Mouse (Mus musculus) kidney, adult 8-10 months (tissue): ENCODE results near the gene Micall1.
A peak's percentile ranks its signal among the peaks of the same experiment; 100 is the strongest.

ENCODE experiments used
- DNase-seq, 2 experiments: peaks; one replicate each; pipeline ENCODE4 v3.0.0; 2022

Gene Micall1

DNA sequence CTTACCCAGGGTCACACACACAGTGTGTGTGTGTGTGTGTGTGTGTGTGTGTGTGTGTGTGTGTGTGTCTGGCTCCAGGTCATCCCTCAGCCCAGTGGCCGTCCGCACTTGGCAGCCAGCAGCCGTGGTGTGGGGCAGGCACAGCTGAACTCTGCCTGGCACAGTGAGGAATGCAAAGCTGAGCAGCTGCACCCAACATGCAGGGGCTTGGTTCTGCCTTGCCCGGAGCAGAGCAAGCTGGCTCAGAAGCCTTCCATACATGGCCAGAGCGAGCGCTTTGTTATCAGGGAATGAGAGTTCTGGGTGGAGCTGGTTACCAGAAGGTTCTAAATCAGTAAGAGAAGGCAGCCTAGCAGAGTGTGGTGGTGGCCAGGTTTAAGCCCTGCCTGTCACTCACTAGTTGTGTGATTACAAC lies 11.1 kb upstream of the Micall1 start:
- DNase-seq = peak; percentile 74

DNA sequence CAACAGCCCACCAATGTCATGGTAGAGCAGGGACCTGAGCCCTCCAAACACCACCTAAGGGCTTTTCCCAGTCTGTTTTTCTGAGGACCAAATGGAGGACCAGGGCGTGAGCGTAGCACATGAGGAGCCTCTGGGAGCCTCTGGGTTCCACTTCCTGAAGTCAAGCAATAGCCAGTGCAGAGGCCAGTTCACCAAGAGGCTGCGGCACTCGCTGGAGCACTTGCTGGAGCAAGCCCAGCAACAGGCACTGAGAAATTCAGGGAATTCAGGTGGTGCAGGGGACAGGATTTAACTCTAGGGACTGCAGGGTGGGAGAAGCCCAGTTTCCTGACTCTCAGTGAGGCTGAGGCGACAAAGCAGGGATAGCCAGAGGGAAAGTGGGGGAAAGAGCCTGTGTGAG lies 10.5 kb upstream of the Micall1 start:
- DNase-seq = no peak

DNA sequence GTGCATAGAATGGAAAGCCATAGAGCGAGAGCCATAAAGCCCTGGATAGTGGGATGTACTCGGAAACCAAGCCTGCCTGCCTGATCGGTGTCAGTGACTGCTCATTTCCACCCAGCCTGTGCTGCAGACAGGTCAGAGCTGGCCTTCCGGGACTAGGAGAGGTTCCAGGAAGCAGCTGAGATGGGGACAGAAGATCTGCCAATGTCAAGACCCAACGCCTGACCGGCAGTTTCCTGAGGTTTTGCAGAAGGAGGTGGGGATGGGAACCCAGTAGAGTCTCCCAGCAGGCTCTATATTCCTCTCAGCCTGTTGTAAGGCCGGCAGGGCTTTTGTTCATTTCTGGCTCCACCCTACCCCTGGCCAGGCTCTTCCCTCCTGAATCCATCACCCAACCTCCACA lies 9.8 kb upstream of the Micall1 start:
- peak; percentile 63 to 73 for DNase-seq

DNA sequence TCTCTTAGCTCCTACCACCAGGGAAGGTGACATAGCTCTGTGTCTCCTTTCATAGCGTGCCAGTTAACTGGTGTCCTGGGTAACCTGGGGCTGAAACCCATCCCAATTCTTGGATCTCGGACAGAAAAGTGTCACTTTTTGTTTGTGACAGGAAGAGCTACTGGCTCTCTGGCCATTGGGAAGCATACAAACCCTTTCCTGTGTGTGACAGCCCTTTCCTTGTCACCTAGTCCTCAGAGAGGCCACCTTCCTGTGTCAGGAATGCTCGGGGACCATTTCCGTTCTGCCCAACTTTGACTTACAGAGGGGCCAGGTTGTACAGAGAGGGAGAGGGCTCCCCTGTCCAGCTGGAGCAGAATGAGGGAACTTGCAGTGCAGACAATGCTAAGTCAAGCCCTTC lies 9.2 kb upstream of the Micall1 start:
- DNase-seq = peak; percentile 34 to 59

DNA sequence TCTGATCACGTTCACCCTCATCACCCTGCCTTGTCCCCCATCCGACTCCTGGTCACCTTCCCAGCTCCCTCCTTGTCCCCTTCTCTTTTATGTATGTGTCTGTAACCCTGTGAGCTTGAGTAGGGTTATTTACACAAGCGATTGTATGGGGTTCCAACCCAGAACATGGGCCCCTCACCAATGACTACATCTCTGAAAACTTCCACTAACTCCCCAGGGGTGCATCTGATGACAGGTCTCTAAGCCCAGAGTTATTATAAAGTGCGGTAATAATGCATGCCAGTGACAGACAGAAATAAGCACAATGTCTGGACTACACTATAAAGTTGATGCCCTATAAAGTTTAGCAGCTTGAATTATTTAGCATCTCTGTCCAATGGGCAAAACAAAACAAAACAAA lies 8.3 kb upstream of the Micall1 start:
- DNase-seq = no peak

DNA sequence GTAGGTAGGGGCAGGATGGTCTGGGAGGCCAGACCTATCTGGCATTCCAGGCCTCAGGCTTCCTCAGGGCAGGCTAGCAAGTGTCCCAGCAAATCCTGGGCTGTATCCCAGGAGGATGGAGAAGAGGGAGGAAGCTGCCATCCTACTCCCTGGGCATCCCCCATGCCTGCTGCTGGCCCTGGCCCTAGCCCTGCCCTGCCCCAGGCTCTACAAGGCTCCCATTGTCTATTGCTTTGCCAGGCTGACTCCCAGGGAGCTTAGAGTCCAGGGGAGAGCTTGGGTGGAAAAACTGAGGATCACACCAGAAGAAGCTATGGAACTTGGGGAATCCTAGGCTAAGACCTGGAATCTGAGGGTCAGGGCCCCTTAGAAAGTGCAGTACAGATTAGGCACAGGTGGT lies 7.2 kb upstream of the Micall1 start:
- DNase-seq = no peak

DNA sequence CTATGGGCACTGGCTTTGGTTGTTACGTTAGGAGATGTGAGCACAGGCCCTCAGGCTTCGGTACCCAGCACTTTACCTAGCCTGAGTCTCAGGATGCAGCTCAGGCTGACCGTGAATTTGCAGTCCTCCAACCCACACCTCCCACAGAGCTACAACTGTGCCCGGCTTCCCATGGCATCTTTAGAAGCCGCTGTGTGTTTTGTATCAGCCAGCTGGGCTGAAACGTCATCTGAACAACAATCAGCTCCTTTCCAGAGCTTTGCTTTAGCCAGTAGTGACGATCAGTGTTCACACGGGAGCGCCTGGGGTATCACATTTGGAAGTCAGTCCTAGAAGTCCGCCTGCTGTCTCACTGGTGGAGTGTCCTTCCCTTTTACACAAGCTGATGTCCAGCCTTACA lies 5.4 kb upstream of the Micall1 start:
- DNase-seq = no peak

DNA sequence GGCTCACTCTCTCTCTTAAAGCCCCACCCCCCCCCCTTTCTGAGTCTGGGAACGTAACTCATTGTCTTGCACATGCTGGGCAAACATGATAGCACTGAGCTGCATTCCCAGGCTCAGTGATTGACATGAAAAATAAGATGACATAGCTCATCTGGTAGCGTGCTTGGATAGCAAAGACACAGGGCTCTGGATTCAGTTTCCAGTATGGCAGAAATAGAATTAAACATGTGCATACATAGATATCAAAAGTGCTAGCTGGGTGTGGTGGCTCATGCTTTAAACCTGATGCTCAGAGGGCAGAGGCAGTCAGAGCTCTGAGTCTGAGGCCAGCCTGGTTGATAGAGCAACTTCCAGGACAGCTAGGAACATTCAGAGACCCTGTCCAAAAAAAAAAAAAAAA lies 2.9 kb upstream of the Micall1 start:
- DNase-seq = no peak

DNA sequence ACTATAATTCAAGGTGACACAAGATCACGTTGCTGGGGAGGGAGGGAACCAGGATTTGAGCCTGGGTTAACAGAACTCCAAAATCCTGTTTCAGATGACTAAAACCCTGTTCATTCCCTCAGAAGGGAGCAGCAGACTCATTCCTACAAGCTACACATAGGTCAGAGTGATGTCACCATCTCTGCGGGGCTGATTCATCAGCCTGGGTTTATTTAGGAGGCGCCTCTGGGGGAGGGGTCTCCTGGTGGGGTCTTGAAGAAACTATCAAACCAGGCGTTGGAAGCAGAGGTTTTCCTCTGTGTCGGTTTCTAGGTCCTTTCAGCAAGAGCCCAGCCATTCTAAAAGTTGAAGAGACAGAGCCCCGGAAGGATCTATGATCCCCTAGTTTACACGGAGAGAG lies 732 bp upstream of the Micall1 start:
- no peak for DNase-seq

DNA sequence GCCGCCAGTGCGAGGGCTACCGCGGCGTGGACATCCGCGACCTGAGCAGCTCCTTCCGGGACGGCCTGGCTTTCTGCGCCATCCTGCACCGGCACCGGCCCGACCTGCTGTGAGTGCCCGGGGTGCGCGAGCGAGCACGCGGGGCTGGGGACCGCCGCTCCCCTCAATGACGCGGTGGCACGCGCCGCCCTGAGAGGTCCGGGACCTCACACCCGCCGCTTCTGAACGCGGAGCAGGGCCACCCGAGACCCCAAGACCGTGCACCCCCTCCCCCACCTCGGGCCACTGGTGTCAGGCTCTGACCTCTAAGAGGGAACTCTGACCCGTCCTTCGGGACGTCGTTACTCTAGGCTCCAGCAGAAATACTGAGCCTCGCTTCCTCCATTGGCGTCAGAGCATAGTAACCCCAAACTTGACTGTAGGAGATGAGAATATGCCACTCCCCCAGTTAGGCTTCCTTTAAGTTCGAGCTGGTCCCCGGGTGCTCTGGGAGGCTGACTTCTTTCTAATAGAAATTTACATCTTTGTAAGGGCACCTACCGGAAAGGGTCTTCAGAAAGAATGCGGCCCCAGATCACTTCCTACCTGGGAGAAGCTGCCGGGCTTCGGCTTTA lies 730 bp downstream of the Micall1 start:
- DNase-seq = no peak

DNA sequence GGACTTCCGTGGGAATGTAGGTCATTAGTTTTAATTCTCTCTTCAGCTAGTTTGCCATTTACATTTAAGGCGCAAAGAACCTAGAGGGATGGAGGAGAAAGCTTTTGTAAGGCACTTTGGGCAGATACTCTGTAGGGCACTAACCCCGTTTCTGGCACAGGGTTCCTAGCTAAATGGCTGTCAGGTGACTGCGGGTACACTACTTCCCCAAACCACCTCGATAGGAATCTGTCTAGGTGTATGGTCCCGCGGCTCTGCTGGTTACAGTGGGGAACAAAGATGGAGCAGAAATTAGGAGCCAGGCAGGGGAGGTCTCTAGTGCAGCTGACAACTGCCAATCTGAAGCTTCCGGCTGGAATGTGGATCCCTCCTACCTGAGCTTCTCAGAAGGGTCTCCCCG lies 1.3 kb downstream of the Micall1 start:
- no peak for DNase-seq

DNA sequence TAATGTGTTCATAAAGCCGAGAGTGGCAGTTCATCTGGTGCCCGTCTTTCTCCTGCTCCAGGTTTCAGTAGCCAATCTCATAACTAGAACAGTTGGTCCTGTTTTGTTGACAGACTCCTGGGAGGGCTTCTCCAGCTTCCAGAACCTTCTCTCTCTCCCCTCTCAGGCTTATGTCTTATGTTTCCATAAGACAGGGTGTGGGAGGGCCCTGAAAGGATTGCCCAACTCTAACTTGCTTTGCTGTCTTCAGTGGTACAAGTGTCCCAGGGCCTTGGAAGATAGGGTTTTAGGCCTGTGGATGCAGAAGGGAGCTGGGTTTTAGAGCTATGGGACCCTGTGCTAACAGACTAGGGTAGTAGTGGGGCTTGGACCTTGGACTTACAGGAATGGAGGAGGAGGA lies 1.8 kb downstream of the Micall1 start:
- no peak for DNase-seq

DNA sequence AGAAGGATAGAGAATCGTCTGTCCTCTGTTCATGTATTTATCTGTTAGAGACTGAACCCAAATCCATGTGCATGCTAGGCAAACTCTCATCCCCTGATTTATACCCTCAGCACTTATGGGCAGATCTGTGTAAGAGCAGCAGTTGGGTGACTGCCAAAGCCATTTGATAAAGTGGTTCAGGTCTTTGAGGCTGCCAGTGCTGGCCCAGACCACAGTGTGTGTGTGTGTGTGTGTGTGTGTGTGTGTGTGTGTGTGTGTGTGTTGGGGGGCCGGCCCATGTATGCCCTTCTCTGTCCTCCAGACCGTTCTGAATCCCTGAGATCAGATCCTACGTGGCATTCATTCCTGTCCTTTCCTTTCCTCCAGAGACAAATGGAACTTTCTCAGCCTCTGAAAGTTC lies 3.1 kb downstream of the Micall1 start:
- DNase-seq = no peak

DNA sequence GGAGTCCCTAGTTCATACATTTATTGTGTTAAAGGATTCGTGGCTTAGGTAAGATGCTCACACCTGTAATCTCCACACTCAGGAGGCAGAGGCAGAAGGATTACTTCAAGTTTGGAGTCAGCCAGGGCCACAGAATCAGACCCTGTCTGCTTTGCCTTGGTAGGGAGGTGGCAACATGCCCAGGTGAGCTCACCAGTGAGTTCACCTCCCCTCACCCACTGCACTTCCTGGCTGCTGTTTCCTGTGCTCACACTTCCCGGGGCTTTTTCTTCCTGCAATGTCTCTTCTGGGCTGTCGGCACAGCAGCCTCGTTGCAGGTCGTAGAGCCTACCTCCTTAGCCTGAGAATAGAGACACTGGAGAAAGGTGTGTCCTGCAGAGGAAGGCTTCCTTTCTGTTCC lies 6.6 kb downstream of the Micall1 start:
- no peak for DNase-seq

DNA sequence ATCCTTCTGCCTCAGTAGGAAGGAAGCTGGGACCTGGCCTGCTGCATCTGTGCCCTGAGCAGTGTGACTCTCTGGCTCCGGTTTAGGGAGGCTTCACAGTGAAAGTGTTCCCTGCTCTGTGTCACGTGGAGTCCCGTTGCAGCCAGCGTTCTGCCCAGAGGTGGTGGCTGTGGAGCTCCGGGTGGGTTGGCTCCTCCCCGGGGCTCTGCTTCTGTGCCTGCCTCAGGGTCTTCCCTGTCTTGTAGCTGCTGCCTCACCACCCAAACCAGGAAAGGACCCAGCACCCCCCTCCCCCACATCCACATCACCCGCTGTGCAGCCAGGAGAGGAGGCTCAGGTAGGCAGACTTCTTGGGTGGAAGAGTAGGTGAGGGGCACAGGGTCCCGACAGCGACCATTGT lies 10.8 kb downstream of the Micall1 start:
- DNase-seq = no peak

DNA sequence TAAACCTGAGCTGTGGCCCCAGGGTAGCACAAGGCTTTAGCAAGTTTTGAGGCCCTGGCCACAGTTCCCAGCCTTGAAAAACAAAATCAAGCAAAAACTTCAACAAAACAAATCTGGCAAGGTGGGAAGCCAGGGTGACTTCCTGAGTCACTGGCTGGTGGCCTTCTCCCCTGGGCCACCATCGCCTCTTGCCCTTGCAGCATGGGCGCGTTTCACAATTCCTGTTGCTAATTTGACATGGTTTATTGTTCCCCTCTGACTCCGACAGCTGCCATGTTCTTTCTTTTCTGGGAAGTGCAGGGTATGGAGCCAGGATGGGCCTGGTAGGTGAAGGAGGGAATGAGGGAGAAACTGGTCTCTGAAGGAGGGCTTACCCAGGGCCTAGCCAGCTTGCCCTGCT lies 13.4 kb downstream of the Micall1 start:
- DNase-seq = no peak

DNA sequence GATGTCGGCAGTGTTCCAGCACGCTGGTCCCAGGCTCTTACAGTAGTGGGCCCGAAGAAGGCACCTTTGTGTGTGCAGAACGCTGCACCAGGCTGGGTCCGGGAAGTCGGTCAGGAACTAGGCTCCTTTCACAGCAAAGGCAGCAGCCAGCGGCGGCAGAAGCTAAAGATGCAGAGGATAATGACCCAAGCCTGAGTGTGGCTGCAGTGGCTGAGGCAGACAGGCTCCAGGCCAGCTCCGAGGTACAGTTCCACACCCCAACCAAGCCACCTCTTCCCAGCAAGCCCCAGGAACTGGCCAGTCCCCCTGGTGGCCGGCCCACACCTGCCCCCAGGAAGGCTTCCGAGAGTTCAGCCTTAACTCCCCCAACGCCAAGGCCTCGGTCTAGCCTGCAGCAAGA lies 13.8 kb downstream of the Micall1 start:
- no peak for DNase-seq

DNA sequence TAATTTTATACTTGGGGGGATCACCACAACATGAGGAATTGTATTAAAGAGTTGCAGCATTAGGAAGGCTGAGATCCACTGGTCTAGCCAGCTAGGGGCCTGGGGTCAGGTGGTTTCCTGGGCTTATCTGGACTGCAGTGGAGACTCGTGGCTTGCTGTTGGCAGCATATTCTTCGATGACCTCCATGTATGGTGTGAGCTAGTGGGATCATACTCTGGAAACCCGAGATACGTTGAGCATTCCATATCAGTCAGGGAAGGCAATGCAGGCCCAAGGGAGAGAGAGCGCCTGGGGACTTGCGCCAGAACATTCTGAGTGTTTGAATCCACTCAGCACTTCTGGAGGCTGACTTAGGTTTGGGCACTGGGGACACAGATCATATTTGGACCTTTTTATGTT lies 15.1 kb downstream of the Micall1 start:
- no peak for DNase-seq

DNA sequence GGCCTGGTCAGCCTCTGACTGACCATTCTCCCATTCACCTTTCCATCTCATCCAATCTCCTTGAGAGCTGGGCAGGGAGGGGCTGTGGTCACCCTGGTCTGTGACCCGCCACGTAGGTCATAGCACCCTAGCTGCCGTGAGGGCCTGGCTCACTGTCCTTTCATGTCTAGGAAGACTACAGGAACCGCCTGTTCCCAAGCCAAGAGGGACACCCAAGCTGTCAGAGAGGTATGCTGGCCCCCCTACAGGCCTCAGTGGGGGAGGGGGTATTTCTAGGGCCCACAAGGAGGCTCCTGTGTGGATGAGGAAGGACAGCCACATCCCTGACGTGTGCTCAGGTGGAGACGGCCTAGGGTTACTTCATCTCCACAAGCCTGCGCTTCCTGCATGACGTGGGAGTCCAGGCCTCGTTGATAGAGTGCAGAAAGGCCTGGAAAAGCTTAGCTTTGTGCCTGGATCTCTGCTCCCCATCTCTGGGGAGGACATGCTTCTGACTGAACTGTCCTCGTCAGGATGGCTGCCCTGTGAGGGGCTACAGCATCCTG lies 15.7 kb downstream of the Micall1 start:
- no peak for DNase-seq

DNA sequence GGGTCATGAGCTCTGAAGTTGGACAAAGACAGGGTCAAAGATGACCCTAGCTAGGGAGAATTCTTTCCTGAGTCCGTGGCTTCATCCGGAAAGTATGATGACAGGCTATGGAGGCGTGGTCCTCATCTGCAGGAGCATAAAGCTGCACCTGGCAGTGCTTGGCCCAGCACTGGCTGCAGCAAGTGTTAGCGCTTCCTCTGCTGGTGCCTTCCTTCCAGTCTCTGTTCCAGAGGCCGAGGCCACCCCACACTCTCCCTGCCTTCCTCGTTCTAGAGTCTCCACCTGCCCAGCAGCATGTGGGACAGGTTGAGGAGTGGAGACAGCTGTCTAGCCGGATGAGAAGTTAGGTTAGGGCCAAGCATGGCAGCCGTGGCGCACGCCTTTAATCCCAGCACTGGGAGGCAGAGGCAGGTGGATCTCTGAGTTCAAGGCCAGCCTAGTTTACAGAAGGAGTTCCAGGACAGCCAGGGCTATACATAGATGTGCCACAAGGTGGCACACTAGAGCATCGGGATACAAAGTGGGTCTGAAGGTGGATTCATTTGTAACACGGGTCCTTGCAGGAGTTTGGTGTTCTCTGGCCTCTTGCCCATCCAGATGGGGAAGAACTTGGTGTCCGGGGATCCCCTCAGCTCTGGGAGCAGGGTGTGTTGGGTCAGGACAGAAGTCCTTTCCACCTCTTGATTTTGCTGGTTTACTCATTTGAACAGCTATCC lies 17.7 kb downstream of the Micall1 start:
- peak in 1 of 2 experiments; percentile 74 for DNase-seq

DNA sequence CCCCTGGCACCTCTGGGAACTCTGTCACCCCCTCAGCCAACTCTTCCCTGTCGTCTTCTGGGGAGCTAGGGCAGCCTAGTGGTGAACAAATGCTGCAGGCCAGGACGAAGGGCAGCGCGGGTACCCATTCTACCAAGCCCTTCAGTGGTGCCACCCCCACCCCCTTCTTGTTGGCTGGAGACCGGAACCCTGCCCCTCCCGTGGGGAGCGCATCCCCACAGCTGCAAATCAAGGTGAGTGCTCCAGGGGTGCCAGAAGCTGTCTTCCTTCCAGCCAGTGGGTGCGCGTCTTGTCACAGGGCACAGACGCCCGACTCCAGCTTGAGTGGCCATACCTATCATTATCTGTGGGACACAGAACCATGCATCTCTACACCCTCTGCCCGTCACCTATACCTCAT lies 18.4 kb downstream of the Micall1 start:
- DNase-seq = no peak

DNA sequence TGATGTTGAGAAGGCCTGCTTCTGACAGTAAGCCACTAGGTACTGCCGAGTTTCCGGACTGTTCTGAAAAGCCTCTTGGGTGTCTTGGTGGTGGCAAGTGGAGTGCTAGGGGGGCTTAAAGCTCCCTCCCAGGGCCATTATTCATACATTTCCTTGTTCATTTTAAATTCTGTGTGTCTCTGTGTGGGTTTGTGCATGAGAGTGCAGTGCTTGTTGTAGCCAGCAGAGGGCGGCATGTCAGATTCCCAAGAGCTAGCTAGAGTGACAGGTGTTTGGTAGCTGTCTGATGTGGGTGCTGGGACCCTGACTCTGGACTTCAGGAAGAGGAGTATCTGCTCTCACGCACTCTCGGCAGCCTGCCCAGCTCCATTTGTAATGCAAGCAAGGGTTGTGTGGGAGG lies 19.5 kb downstream of the Micall1 start:
- no peak for DNase-seq

DNA sequence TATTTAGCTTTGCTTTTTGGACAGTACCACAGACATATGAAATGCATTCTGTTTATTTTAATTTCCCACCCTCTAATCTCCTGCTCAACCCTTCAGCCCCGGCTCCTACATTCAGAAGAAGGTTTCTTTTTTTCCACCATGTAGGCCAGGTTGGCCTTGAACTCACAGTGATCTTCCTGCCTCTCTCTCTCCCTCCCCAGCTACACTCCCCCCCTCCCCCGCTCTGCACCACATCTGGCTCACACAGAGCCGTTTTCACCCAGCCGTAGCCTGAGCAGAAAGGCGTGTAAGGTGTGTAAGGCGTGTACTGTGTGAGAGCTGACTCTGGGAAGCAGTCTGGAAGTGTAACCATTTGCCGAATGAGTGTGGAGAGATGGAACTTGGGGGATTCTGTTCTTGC lies 20.6 kb downstream of the Micall1 start:
- DNase-seq = no peak

DNA sequence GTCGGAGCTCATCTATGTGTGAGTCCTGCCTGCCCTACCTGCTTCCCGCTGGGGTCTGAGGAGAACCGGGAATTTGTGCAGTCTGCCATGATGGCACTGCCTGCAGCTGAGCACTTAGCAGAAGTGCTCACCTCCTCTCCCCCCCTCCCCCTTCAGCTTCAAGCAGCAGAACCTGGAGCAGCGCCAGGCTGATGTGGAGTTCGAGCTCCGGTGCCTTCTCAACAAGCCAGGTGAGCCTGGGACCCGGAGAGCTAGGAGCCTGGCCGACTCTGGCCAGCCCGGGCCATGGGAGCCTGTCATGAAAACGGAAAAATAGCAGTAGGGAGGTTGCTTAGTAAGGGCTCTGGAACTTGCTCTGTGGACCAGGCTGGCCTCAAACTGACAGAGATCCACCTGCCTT lies 22.1 kb downstream of the Micall1 start:
- DNase-seq = peak; percentile 60 to 65

DNA sequence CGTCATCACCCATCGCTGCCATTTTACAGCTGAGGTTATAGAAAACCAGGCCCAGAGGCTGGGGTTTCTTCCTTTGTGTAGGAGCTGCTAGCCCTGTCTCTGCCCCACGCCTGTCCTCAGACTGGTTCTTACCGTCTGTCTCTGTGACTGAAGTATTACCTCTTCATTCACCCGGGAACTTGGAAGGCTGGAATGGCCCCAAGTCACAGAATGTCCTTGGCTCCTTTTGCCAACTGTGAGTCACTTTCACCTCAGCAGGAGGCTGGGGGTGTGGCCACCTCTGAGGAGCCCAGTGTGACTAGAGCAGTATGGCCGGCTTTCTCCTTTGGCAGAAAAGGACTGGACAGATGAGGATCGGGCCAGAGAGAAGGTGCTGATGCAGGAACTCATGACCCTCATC lies 22.7 kb downstream of the Micall1 start:
- peak; percentile 91 to 97 for DNase-seq
